Mouse (Mus musculus): ENCODE results near the gene Col27a1.

GRCm38 (mm10) chr4:63373404-63373803 is 159.6 kb downstream of the Col27a1 start:
- TF ChIP-seq CTCF (IDR thresholded peaks at IDR 0.05) (no peak), EP300 (IDR thresholded peaks at IDR 0.05) (no peak)
